Mouse (Mus musculus) central nervous system, embryonic 11.5 days (tissue): ENCODE measurements around the gene Krt7. TPM values are rescaled to one million over a fixed set of nuclear protein-coding genes. Genes with fewer than 3 reads are reported as not detected.

Experiments used
- polyA plus RNA-seq: library from polyadenylated mRNA; depleted of rRNA; stranded (reverse); fragments of >200 nt; gene quantifications from 2 replicates; pipeline ENCODE4 v1.2.3, GENCODE M21; 2012; rRNA removed

Krt7 gene
- polyA plus RNA-seq, result 6.8 and 9.1 TPM in 2 replicates

GRCm38 (mm10) chr15:101410775-101411174, at the start of gene Krt7:
TSS of gene Krt7 (plus strand) at chr15:101411043.

GRCm38 (mm10) chr15:101370101-101370911, 40.5 kb upstream of the Krt7 start, which contains the start of gene Krt80:
TSS of gene Krt80 (minus strand) at chr15:101370162.

GRCm38 (mm10) chr15:101438555-101438954, 27.7 kb downstream of the Krt7 start, which contains the start of gene Krt87:
TSS of gene Krt87 (minus strand) at chr15:101438804.

GRCm38 (mm10) chr15:101447444-101447843, 36.6 kb downstream of the Krt7 start, which contains the start of gene Krt88:
TSS of gene Krt88 (plus strand) at chr15:101447744.

GRCm38 (mm10) chr15:101463651-101464050, 52.8 kb downstream of the Krt7 start, which contains the start of gene Krt81:
TSS of gene Krt81 (minus strand) at chr15:101463751.

GRCm38 (mm10) chr15:101472952-101473528, 62.2 kb downstream of the Krt7 start, which contains the start of gene Krt86:
TSS of gene Krt86 (plus strand) at chr15:101473478.

Other genes with a start within 250 kb of the Krt7 start
- 28.3 and 29.9 TPM in 2 replicates for gene Acvr1b, start 237.0 kb upstream of the Krt7 start, polyA plus RNA-seq
- gene Grasp, start 186.9 kb upstream of the Krt7 start, polyA plus RNA-seq, result 13.0 and 13.8 TPM in 2 replicates
- 3.0 and 6.0 TPM in 2 replicates for gene Nr4a1, start 156.8 kb upstream of the Krt7 start, polyA plus RNA-seq
- 51.6 and 56.7 TPM in 2 replicates for gene Atg101, start 126.8 kb upstream of the Krt7 start, polyA plus RNA-seq
- 0.28 and 1.3 TPM in 2 replicates for gene 6030408B16Rik, start 117.8 kb upstream of the Krt7 start, polyA plus RNA-seq
- 0.17 and 0.30 TPM in 2 replicates for gene Krt80, start 40.9 kb upstream of the Krt7 start, polyA plus RNA-seq
- gene Krt87, start 27.8 kb downstream of the Krt7 start, polyA plus RNA-seq, result 0.06 and 0.27 TPM in 2 replicates
- not detected in 2 replicates for gene Krt88, start 36.7 kb downstream of the Krt7 start, polyA plus RNA-seq
- not detected in 2 replicates for gene Krt81, start 52.7 kb downstream of the Krt7 start, polyA plus RNA-seq
- gene Krt86, start 62.4 kb downstream of the Krt7 start, polyA plus RNA-seq, result not detected in 2 replicates
- not detected in 2 replicates for gene Krt83, start 80.5 kb downstream of the Krt7 start, polyA plus RNA-seq
- gene Gm49425, start 106.2 kb downstream of the Krt7 start, polyA plus RNA-seq, result not detected in 2 replicates
- gene Krt84, start 121.8 kb downstream of the Krt7 start, polyA plus RNA-seq, result not detected in 2 replicates
- not detected in 2 replicates for gene Krt82, start 139.6 kb downstream of the Krt7 start, polyA plus RNA-seq
- gene Krt90, start 151.9 kb downstream of the Krt7 start, polyA plus RNA-seq, result 0.23 and 0.34 TPM in 2 replicates
- 0.07 TPM in 1 of 2 replicates, not detected in the other for gene Krt75, start 162.9 kb downstream of the Krt7 start, polyA plus RNA-seq
- not detected in 2 replicates for gene Gm5414, start 217.1 kb downstream of the Krt7 start, polyA plus RNA-seq
- gene Gm5478, start 236.3 kb downstream of the Krt7 start, polyA plus RNA-seq, result not detected in 2 replicates